Mouse (Mus musculus): ENCODE results near the gene Scd2. TPM values are rescaled to one million over a fixed set of nuclear protein-coding genes. Genes with fewer than 3 reads are reported as not detected.
A peak's percentile ranks its signal among the peaks of the same experiment; 100 is the strongest.
"Not testable (repeated sequence)": the region's sequence is repeated elsewhere in the genome, so short reads cannot be mapped to it uniquely, and the experiment has no call there.

Gene Scd2
- 103 and 205 TPM in 2 replicates for polyA plus RNA-seq (2014; fragmentation: Nextera tagmentation; extraction: Ambion mirVana)

- Histone ChIP-seq H3K4me2 (replicated peaks; ENCODE audit: low read depth, low read length) (peak within 1 kb of the TSS; percentile 91), H3K9me3 (ENCODE audit: control insufficient read depth, low read length) (no peaks in the 10 kb centered on the region), H3K27me3 (ENCODE audit: control insufficient read depth, insufficient read depth, low read length) (no peaks in the 10 kb centered on the region), H3K27ac (ENCODE audit: low read depth, low read length) (peak within 1 kb of the TSS; percentile 98), H3K4me1 (ENCODE audit: control insufficient read depth, insufficient read depth, low read length) (peaks cover 33% of the 10 kb centered on the region), H3K4me3 (ENCODE audit: low read length) (peak within 1 kb of the TSS; percentile 96), H3K36me3 (ENCODE audit: control insufficient read depth, insufficient read depth, low read length) (peaks cover 32% of the 10 kb centered on the region), H3K9ac (ENCODE audit: low read depth, low read length) (peak within 1 kb of the TSS; percentile 87)
- WGBS = 2% methylated on average over 21 of the region's 21 CpGs
- ATAC-seq (ENCODE audit: low FRiP score, low TSS enrichment) = peak; percentile 5; the same call in 1 of the 2 replicates
Observed at GRCm38 (mm10) chr19:44292941-44293768, at the start of gene Scd2. Gene Scd2 (plus strand): TSS chr19:44293674.

DNA sequence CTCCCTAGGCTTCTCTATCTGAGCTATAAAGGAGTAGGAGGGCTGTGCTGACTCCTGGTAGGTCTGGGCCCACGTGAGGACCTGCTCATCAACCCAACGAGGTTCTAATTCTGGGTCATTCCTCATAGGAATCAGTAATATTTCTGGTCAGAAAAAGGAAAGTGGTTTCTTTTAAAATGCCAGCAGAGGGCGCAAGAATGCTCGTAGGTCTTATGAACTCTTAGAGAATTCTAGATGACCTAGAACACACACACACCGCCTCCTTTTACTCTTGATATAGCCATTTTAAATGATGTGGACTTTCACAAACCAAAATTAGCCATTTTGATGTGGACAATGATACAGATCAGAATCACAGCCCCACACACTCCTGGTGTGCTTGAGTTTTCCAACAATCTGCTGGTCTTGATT, 47.7 kb upstream of the Scd2 start:
- H3K4me3 ChIP-seq (ENCODE audit: low read length) = no peak overlapping the region
- H3K9ac ChIP-seq (ENCODE audit: low read depth, low read length) = no peak overlapping the region
- ATAC-seq (ENCODE audit: low FRiP score, low TSS enrichment) = no peak
- no peaks in the 10 kb centered on the region for H3K9me3 ChIP-seq (ENCODE audit: control insufficient read depth, low read length)
- H3K27ac ChIP-seq (ENCODE audit: low read depth, low read length) = no peak overlapping the region
- peaks cover 30% of the 10 kb centered on the region for H3K4me1 ChIP-seq (ENCODE audit: control insufficient read depth, insufficient read depth, low read length)
- H3K4me2 ChIP-seq (replicated peaks; ENCODE audit: low read depth, low read length) = no peak overlapping the region
- WGBS = 2% methylated on average over 5 of the region's 5 CpGs
- no peaks in the 10 kb centered on the region for H3K27me3 ChIP-seq (ENCODE audit: control insufficient read depth, insufficient read depth, low read length)
- H3K36me3 ChIP-seq (ENCODE audit: control insufficient read depth, insufficient read depth, low read length) = no peaks in the 10 kb centered on the region

GRCm38 (mm10) chr19:44246341-44246911, 47.0 kb upstream of the Scd2 start:
- H3K4me2 ChIP-seq (replicated peaks; ENCODE audit: low read depth, low read length) = no peak overlapping the region
- no peaks in the 10 kb centered on the region for H3K9me3 ChIP-seq (ENCODE audit: control insufficient read depth, low read length)
- no peaks in the 10 kb centered on the region for H3K36me3 ChIP-seq (ENCODE audit: control insufficient read depth, insufficient read depth, low read length)
- no peak overlapping the region for H3K9ac ChIP-seq (ENCODE audit: low read depth, low read length)
- no peak for ATAC-seq (ENCODE audit: low FRiP score, low TSS enrichment)
- no peak overlapping the region for H3K27ac ChIP-seq (ENCODE audit: low read depth, low read length)
- H3K4me1 ChIP-seq (ENCODE audit: control insufficient read depth, insufficient read depth, low read length) = peaks cover 30% of the 10 kb centered on the region
- H3K27me3 ChIP-seq (ENCODE audit: control insufficient read depth, insufficient read depth, low read length) = no peaks in the 10 kb centered on the region
- 66% methylated on average over 11 of the region's 11 CpGs for WGBS
- no peak overlapping the region for H3K4me3 ChIP-seq (ENCODE audit: low read length)

DNA sequence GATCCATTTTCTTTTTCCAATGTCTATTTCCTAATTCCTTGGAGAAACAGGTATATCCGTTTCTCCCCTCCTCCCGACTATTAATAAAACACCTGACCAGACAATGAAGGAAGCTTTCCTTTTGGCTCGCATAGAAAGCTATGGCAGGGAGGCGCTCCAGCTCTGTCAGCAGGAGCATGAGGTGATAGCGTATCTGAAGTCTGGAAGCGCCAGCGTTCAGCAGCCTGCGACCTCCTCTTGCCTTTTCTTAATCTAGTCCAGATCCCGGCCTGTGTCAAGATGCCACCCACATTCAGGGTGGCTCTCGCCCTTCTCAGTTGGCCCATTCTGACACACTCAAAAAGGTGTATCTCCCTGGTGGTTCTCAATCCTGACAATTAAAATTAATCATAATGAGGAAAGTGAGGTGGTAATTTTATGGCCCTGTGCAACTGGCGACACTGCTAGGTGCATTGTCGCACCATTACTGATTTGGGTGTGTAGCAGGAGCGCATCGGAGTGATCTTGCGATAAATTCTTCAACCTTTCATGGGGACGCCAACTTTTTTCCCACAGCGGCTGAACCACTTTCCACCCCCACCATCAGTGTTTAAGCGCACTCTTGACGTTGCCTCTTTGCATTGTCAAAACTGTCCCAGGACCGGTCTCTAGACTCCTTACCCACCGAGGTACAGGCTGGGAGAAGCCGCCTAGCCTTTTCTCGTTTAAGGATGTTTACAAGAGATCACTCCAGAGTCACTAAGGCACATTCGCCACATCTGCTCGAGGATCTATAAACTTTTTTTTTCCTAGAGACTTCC, 46.0 kb upstream of the Scd2 start:
- Histone ChIP-seq H3K27me3 (ENCODE audit: control insufficient read depth, insufficient read depth, low read length) (no peaks in the 10 kb centered on the region), H3K27ac (ENCODE audit: low read depth, low read length) (peak overlapping the region; percentile 93), H3K36me3 (ENCODE audit: control insufficient read depth, insufficient read depth, low read length) (no peaks in the 10 kb centered on the region), H3K4me2 (replicated peaks; ENCODE audit: low read depth, low read length) (peak overlapping the region; percentile 78), H3K4me3 (ENCODE audit: low read length) (peak overlapping the region; percentile 43), H3K4me1 (ENCODE audit: control insufficient read depth, insufficient read depth, low read length) (peaks cover 30% of the 10 kb centered on the region), H3K9me3 (ENCODE audit: control insufficient read depth, low read length) (no peaks in the 10 kb centered on the region), H3K9ac (ENCODE audit: low read depth, low read length) (peak overlapping the region; percentile 69)
- 3% methylated on average over 25 of the region's 25 CpGs for WGBS
- ATAC-seq (ENCODE audit: low FRiP score, low TSS enrichment) = peak; percentile 22

DNA sequence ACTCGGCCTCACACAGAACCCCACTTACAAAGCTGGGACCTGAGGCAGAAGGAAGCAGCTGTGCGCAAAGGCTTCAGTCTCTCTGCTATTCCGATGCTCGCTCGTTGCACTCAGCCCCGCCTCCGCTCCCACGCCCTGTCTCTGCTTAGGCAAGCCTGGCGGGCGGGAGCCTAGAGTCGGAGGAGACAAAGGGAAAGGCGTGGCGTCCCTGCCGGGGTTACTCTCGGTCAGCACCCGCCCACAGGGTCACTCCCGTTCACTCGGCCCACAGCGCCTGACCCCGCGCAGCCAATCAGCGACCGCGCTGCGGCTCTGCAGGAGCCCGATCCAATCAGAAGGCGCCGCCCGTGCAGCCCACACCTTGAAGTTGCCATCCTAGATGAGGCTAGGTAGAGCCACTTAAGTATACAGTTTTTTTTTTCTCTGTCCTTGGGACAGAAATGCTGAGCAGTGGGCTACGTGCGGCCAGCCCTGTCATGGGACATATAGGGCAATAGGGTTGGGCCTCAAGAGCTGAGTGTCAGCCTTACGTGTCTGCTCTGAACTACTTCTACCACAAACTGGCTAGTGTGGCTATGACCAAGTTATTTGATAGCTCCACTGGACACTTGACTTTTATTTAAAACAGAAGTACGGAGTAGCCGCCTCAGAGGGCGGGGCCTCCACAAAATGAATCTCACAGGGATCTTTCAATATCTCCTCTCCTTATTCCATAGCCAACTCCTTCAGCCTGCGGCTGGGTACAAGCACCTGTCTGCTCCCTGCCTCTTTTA, 45.2 kb upstream of the Scd2 start:
- no peaks in the 10 kb centered on the region for H3K27me3 ChIP-seq (ENCODE audit: control insufficient read depth, insufficient read depth, low read length)
- H3K4me2 ChIP-seq (replicated peaks; ENCODE audit: low read depth, low read length) = peak overlapping the region; percentile 78
- no peaks in the 10 kb centered on the region for H3K9me3 ChIP-seq (ENCODE audit: control insufficient read depth, low read length)
- WGBS = 2% methylated on average over 36 of the region's 36 CpGs
- H3K36me3 ChIP-seq (ENCODE audit: control insufficient read depth, insufficient read depth, low read length) = no peaks in the 10 kb centered on the region
- peak overlapping the region; percentile 43 for H3K4me3 ChIP-seq (ENCODE audit: low read length)
- peak overlapping the region; percentile 93 for H3K27ac ChIP-seq (ENCODE audit: low read depth, low read length)
- peaks cover 30% of the 10 kb centered on the region for H3K4me1 ChIP-seq (ENCODE audit: control insufficient read depth, insufficient read depth, low read length)
- peak; percentile 99 for ATAC-seq (ENCODE audit: low FRiP score, low TSS enrichment)
- peak overlapping the region; percentile 69 for H3K9ac ChIP-seq (ENCODE audit: low read depth, low read length)

GRCm38 (mm10) chr19:44248854-44249351, 44.6 kb upstream of the Scd2 start:
- H3K36me3 ChIP-seq (ENCODE audit: control insufficient read depth, insufficient read depth, low read length) = no peaks in the 10 kb centered on the region
- no peaks in the 10 kb centered on the region for H3K27me3 ChIP-seq (ENCODE audit: control insufficient read depth, insufficient read depth, low read length)
- H3K27ac ChIP-seq (ENCODE audit: low read depth, low read length) = peak overlapping the region; percentile 92
- peak overlapping the region; percentile 78 for H3K4me2 ChIP-seq (replicated peaks; ENCODE audit: low read depth, low read length)
- H3K9me3 ChIP-seq (ENCODE audit: control insufficient read depth, low read length) = no peaks in the 10 kb centered on the region
- ATAC-seq (ENCODE audit: low FRiP score, low TSS enrichment) = no peak
- peak overlapping the region; percentile 35; the same call in 1 of the 2 replicates for H3K9ac ChIP-seq (ENCODE audit: low read depth, low read length)
- H3K4me1 ChIP-seq (ENCODE audit: control insufficient read depth, insufficient read depth, low read length) = peaks cover 30% of the 10 kb centered on the region
- WGBS = 64% methylated on average over 11 of the region's 11 CpGs
- H3K4me3 ChIP-seq (ENCODE audit: low read length) = no peak overlapping the region; the same call in 1 of the 2 replicates

DNA sequence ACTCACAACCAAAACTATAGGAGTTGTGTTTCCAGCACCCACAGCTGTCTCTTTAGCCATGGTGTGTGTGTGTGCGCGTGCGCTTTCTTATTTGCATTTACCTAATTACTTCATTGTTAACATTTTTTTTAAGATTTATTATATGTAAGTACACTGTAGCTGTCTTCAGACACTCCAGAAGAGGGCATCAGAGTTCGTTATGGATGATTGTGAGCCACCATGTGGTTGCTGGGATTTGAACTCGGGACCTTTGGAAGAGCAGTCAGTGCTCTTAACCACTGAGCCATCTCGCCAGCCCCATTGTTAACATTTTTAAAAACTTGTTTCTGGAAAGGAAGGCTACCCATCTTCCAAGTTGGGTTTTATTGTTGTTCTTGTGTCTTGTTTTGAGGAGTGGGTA, 42.3 kb upstream of the Scd2 start:
- H3K36me3 ChIP-seq (ENCODE audit: control insufficient read depth, insufficient read depth, low read length); H3K9ac ChIP-seq (ENCODE audit: low read depth, low read length); H3K9me3 ChIP-seq (ENCODE audit: control insufficient read depth, low read length); ATAC-seq (ENCODE audit: low FRiP score, low TSS enrichment); H3K27me3 ChIP-seq (ENCODE audit: control insufficient read depth, insufficient read depth, low read length); H3K4me3 ChIP-seq (ENCODE audit: low read length); H3K27ac ChIP-seq (ENCODE audit: low read depth, low read length); H3K4me2 ChIP-seq (replicated peaks; ENCODE audit: low read depth, low read length): not testable (repeated sequence)
- 91% methylated on average over 6 of the region's 6 CpGs for WGBS
- peaks cover 27% of the 10 kb centered on the region for H3K4me1 ChIP-seq (ENCODE audit: control insufficient read depth, insufficient read depth, low read length)

DNA sequence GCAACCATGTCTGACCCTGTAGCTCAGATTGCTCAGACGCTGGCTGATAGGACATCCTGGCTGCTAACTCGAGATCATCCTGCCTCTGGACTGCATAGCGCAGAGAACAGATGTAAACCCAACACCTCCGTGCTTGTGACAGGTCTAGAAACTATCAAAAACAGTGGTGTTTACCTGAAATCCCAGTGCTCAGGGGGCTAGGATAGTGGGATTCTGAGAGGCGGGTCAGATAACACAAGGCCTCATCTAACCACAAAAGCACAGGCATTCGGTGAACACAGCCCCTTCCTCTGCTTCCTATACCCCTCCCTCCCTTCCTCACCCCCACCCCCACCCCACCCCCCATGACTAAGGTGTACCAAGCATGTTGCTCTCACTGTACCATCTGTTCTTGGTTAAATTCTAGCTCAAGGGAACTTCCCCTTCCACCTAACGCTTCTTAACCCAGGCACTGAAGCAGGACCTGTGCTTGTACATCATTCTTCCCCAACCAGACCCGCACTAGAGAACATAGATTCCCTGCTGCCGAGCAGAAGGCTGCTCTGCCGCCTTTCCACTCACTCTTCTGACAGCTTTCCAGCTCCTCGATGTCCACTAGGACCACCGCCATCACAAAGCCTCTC, 41.4 kb upstream of the Scd2 start:
- no peak overlapping the region for H3K9ac ChIP-seq (ENCODE audit: low read depth, low read length)
- no peak for ATAC-seq (ENCODE audit: low FRiP score, low TSS enrichment)
- WGBS = 65% methylated on average over 12 of the region's 12 CpGs
- H3K9me3 ChIP-seq (ENCODE audit: control insufficient read depth, low read length) = no peaks in the 10 kb centered on the region
- H3K4me3 ChIP-seq (ENCODE audit: low read length) = no peak overlapping the region
- no peak overlapping the region for H3K27ac ChIP-seq (ENCODE audit: low read depth, low read length)
- no peaks in the 10 kb centered on the region for H3K36me3 ChIP-seq (ENCODE audit: control insufficient read depth, insufficient read depth, low read length)
- H3K4me1 ChIP-seq (ENCODE audit: control insufficient read depth, insufficient read depth, low read length) = peaks cover 18% of the 10 kb centered on the region
- no peaks in the 10 kb centered on the region for H3K27me3 ChIP-seq (ENCODE audit: control insufficient read depth, insufficient read depth, low read length)
- H3K4me2 ChIP-seq (replicated peaks; ENCODE audit: low read depth, low read length) = no peak overlapping the region

All from kidney, embryonic 14.5 days (tissue).